Mouse (Mus musculus) right cerebral cortex, adult 18-20 months (tissue): ENCODE data around the gene Med16.
"Not testable (repeated sequence)": the region's sequence is repeated elsewhere in the genome, so short reads cannot be mapped to it uniquely, and the experiment has no call there.

ENCODE experiments used
- DNase-seq: peaks from one replicate; pipeline ENCODE4 v3.0.0; 2022; ENCODE audit warnings: mixed read lengths

Med16 gene

GRCm38 (mm10) chr10:79916808-79917531, 8.2 kb upstream of the Med16 start, which contains the start of gene Kiss1r:
TSS of gene Kiss1r (plus strand) at chr10:79916971.
- DNase-seq, result peak; percentile 87

- peak; percentile 66 for DNase-seq
These were observed 7.4 kb upstream of the Med16 start for GRCm38 (mm10) chr10:79916081-79916480.

- DNase-seq, result no peak
These were observed 6.3 kb upstream of the Med16 start for GRCm38 (mm10) chr10:79914948-79915596.

GRCm38 (mm10) chr10:79914131-79914947, 5.6 kb upstream of the Med16 start:
- no peak for DNase-seq

- DNase-seq, result no peak
These were observed 3.7 kb upstream of the Med16 start for GRCm38 (mm10) chr10:79912412-79912811.

GRCm38 (mm10) chr10:79910556-79910955, 1.8 kb upstream of the Med16 start, which contains the start of gene Gm26602:
TSS of gene Gm26602 (plus strand) at chr10:79910856.
- DNase-seq, result no peak

- peak; percentile 61 for DNase-seq
These were observed 584 bp upstream of the Med16 start for GRCm38 (mm10) chr10:79909092-79909922.

- DNase-seq, result no peak
These were observed 1.3 kb downstream of the Med16 start for GRCm38 (mm10) chr10:79907415-79907814.

- DNase-seq, result no peak
These were observed 2.0 kb downstream of the Med16 start for GRCm38 (mm10) chr10:79906712-79907111.

- peak; percentile 91 for DNase-seq
These were observed 7.7 kb downstream of the Med16 start for GRCm38 (mm10) chr10:79900951-79901410.

- no peak for DNase-seq
These were observed 11.1 kb downstream of the Med16 start for GRCm38 (mm10) chr10:79897316-79898245.

- no peak for DNase-seq
These were observed 11.9 kb downstream of the Med16 start for GRCm38 (mm10) chr10:79896814-79897213.

GRCm38 (mm10) chr10:79896306-79896705, 12.4 kb downstream of the Med16 start:
- no peak for DNase-seq

- peak; percentile 72 for DNase-seq
These were observed 16.1 kb downstream of the Med16 start for GRCm38 (mm10) chr10:79892451-79893118.

GRCm38 (mm10) chr10:79890670-79891069, 18.1 kb downstream of the Med16 start, which contains the start of gene Cfd:
TSS of gene Cfd (plus strand) at chr10:79890853.
- no peak for DNase-seq

- DNase-seq, result no peak
These were observed 19.3 kb downstream of the Med16 start for GRCm38 (mm10) chr10:79889386-79889785.

GRCm38 (mm10) chr10:79886611-79887010, 22.1 kb downstream of the Med16 start:
- DNase-seq, result no peak

- DNase-seq, result no peak
These were observed 22.7 kb downstream of the Med16 start, which contains the start of gene Elane for GRCm38 (mm10) chr10:79886054-79886453. TSS of gene Elane (plus strand) at chr10:79886247.

- not testable (repeated sequence) for DNase-seq
These were observed 23.8 kb downstream of the Med16 start for GRCm38 (mm10) chr10:79884938-79885337.

GRCm38 (mm10) chr10:79884446-79884845, 24.3 kb downstream of the Med16 start:
- no peak for DNase-seq
